Mouse (Mus musculus): ENCODE results near the gene Olfr9.

DNA sequence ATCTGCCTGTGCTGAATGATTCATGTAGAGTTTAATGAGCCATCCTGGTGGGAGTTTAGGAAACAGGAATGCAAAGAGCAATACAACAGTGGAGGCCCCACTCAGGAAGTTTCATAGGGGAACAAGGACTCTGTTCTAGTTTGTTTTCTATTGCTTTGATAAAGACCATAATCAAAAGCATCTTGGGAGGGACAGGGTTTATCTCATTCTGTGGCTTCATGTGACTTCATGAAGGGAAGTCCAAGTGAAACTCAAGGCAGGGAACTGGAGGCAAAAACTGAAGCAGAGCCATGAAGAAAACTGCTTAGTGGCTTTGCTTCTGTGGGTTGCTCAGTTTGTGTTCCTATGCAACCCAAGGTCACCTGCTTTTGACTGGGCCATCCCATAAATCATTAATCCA lies 25.2 kb downstream of the Olfr9 start:
- TF ChIP-seq POLR2A (IDR thresholded peaks at IDR 0.05; ENCODE audit: insufficient read depth, low read depth, low read length) (no peak), CTCF (IDR thresholded peaks at IDR 0.05; ENCODE audit: insufficient read depth, low read depth, low read length) (no peak)
